Mouse (Mus musculus) brown adipose tissue, adult 24 weeks (tissue): ENCODE measurements around the gene Drd4. TPM values are rescaled to one million over a fixed set of nuclear protein-coding genes. Genes with fewer than 3 reads are reported as not detected.

Source experiments
- H3K27ac ChIP-seq: fragments of 200-500 bp; replicated peaks from 2 replicates; pipeline ENCODE4 v1.5.1; 2012; ENCODE audit warnings: low read depth, mild to moderate bottlenecking, low read length
- H3K4me1 ChIP-seq: fragments of 200-500 bp; 2 replicates; pipeline ENCODE4 v1.6.1; 2012; ENCODE audit warnings: low read length, mixed read lengths; ENCODE audit not compliant: control insufficient read depth, insufficient read depth, insufficient read length
- H3K4me3 ChIP-seq: fragments of 200-500 bp; 2 replicates; pipeline ENCODE4 v1.5.1; 2012; ENCODE audit warnings: low read depth, mild to moderate bottlenecking, low read length, moderate library complexity; ENCODE audit not compliant: insufficient read depth
- polyA plus RNA-seq: library from polyadenylated mRNA; stranded (reverse); fragments of >200 nt; gene quantifications from 2 replicates; pipeline ENCODE4 v1.2.4, GENCODE M21; 2012; ENCODE audit not compliant: missing spikeins, insufficient read depth, insufficient read length

The Drd4 gene
- polyA plus RNA-seq, 1 experiment, result not detected

- no peak overlapping the region for H3K4me3 ChIP-seq
Measured at GRCm38 (mm10) chr7:141277701-141278678, 13.8 kb upstream of the Drd4 start.

GRCm38 (mm10) chr7:141278766-141279590 is 12.8 kb upstream of the Drd4 start, which contains the start of gene Sct:
TSS of gene Sct (minus strand) at chr7:141279133.
- H3K4me3 ChIP-seq, result peak within 1 kb of the TSS; percentile 19; the same call in 1 of the 2 replicates
- H3K4me1 ChIP-seq, result peaks cover 3% of the 10 kb centered on the region; the same call in 1 of the 2 replicates
- H3K27ac ChIP-seq, result no peak within 1 kb of the TSS

More at GRCm38 (mm10) chr7:141277701-141278678, 13.8 kb upstream of the Drd4 start:
- H3K4me1 ChIP-seq, result peaks cover 3% of the 10 kb centered on the region; the same call in 1 of the 2 replicates
- no peak overlapping the region for H3K27ac ChIP-seq

- no peak overlapping the region for H3K27ac ChIP-seq
- peaks cover 3% of the 10 kb centered on the region; the same call in 1 of the 2 replicates for H3K4me1 ChIP-seq
- no peak overlapping the region for H3K4me3 ChIP-seq
Measured at GRCm38 (mm10) chr7:141281442-141281841, 10.4 kb upstream of the Drd4 start.

GRCm38 (mm10) chr7:141282756-141283155 is 9.1 kb upstream of the Drd4 start:
- Histone ChIP-seq H3K27ac (no peak overlapping the region), H3K4me3 (no peak overlapping the region), H3K4me1 (peaks cover 3% of the 10 kb centered on the region; the same call in 1 of the 2 replicates)

GRCm38 (mm10) chr7:141288042-141288441 is 3.8 kb upstream of the Drd4 start:
- Histone ChIP-seq H3K4me3 (no peak overlapping the region), H3K27ac (no peak overlapping the region), H3K4me1 (peaks cover 3% of the 10 kb centered on the region; the same call in 1 of the 2 replicates)

GRCm38 (mm10) chr7:141292583-141293388 is 980 bp downstream of the Drd4 start:
- H3K27ac ChIP-seq, result no peak overlapping the region
- H3K4me1 ChIP-seq, result peaks cover 3% of the 10 kb centered on the region; the same call in 1 of the 2 replicates
- no peak overlapping the region for H3K4me3 ChIP-seq

- peaks cover 3% of the 10 kb centered on the region; the same call in 1 of the 2 replicates for H3K4me1 ChIP-seq
- no peak overlapping the region for H3K27ac ChIP-seq
- peak overlapping the region; percentile 8; the same call in 1 of the 2 replicates for H3K4me3 ChIP-seq
Measured at GRCm38 (mm10) chr7:141293852-141294471, 2.2 kb downstream of the Drd4 start.

- Histone ChIP-seq H3K27ac (no peak overlapping the region), H3K4me3 (no peak overlapping the region), H3K4me1 (peaks cover 3% of the 10 kb centered on the region; the same call in 1 of the 2 replicates)
Measured at GRCm38 (mm10) chr7:141294479-141294878, 2.7 kb downstream of the Drd4 start.

GRCm38 (mm10) chr7:141297926-141298650 is 6.3 kb downstream of the Drd4 start:
- no peak overlapping the region for H3K27ac ChIP-seq
- H3K4me1 ChIP-seq, result no peaks in the 10 kb centered on the region; the same call in 1 of the 2 replicates
- no peak overlapping the region for H3K4me3 ChIP-seq

- no peak overlapping the region for H3K4me3 ChIP-seq
- no peak overlapping the region for H3K27ac ChIP-seq
- H3K4me1 ChIP-seq, result no peaks in the 10 kb centered on the region
Measured at GRCm38 (mm10) chr7:141299175-141299574, 7.4 kb downstream of the Drd4 start.

- H3K4me1 ChIP-seq, result no peaks in the 10 kb centered on the region
- H3K27ac ChIP-seq, result no peak overlapping the region
- no peak overlapping the region for H3K4me3 ChIP-seq
Measured at GRCm38 (mm10) chr7:141301386-141301785, 9.6 kb downstream of the Drd4 start.

GRCm38 (mm10) chr7:141302702-141303268 is 11.0 kb downstream of the Drd4 start:
- no peak overlapping the region for H3K27ac ChIP-seq
- no peak overlapping the region for H3K4me3 ChIP-seq
- no peaks in the 10 kb centered on the region for H3K4me1 ChIP-seq

- Histone ChIP-seq H3K4me3 (no peak overlapping the region), H3K27ac (no peak overlapping the region), H3K4me1 (no peaks in the 10 kb centered on the region)
Measured at GRCm38 (mm10) chr7:141304537-141304936, 12.7 kb downstream of the Drd4 start.
